Mouse (Mus musculus): ENCODE measurements at regions not wholly inside any gene's neighbourhood (a gene's known extent, or its start where the extent isn't known, plus 50 kb on each side); places are given as distances from the start of the nearest gene placed in this dataset.

- no peak for DNase-seq
These were observed 60.3 kb upstream of the Wnt4 start for GRCm38 (mm10) chr4:137216908-137217497.

DNA sequence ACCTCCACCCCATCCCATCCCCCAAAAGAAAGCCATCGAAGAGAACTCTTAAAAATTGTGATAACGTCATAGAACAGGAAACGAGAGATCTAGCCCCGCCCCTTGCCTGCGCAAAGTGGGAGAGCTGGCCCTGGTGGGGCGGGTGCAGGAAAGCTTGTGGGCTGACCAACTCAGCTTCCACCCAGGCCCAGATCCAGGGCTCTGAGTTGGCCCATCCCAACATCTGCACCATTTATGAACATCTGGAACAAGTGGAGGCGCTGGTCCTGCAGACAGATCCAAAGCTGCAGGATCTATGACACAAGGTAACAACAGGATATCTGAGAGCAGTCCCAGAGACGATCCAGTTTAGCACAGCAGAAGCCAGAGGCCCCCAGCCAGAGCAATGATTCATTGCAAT, 62.7 kb upstream of the Wnt4 start:
- DNase-seq, result no peak

- no peak for DNase-seq
These were observed 64.4 kb upstream of the Wnt4 start for GRCm38 (mm10) chr4:137212846-137213245.

DNA sequence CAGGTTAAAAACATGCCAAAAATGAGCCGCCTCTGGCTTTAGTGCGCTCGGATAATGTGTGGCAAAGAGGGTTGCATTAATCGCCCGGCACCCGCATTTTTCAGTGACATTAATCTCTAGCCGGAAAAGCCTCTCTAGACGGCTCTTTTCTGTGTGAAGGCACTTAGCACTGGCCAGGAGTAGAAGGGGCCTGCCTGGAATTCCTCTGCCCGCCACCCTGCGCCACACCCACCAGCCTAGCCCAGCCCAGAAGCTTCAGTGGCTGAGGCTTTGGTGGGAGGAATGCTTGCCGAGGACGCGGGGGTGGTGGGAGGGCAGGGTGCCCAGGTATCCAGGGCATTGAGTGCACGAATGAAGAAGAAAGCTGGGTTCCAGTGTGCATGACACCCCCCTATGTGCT, 65.2 kb upstream of the Wnt4 start:
- DNase-seq, result no peak

GRCm38 (mm10) chr4:137211288-137211687, 66.0 kb upstream of the Wnt4 start:
- no peak for DNase-seq

DNA sequence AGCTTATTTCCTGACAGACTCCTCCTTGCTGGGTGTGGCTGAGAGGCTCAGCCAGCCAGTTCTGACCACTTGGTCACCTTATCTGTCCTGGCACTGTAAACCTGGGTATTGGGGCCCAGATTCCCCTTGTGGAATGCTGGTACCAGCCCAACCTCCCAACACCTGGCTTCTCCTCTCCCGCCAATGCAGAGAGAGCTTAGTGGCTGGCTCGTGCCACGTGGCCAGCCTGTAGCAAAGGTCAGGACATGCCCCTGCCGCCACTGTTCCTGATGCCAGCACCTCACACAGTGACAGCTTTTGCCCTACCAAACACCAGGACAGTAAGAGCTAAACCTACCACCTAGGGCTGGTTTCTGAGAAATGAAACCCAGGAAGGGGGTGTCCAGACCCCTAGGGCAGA, 66.8 kb upstream of the Wnt4 start:
- no peak for DNase-seq

GRCm38 (mm10) chr4:137200968-137201367, 76.3 kb upstream of the Wnt4 start:
- DNase-seq, result no peak

- DNase-seq, result no peak
These were observed 76.9 kb upstream of the Wnt4 start for GRCm38 (mm10) chr4:137200426-137200825.

- no peak for DNase-seq
These were observed 80.8 kb upstream of the Wnt4 start for GRCm38 (mm10) chr4:137196491-137196974.

DNA sequence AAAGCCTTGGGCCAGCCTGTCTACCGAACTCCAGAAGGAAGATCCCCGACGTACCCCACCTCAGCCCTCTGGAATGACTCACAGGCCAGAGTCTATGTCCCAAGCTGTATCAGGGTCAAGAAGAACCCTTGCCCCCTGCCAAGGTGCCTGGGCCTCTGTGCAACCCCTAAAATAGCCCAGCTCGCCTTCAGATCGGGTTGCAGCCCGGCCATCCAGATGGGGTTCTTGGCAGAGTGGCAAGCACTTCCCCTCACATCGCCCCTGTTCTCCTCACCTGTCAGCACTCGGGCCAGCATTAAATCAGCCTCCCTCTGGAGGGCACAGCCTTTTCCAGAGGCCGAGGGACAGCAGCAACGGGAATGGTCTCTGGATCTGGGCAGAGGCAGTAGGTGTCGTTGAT, 83.2 kb upstream of the Wnt4 start:
- DNase-seq, result no peak

GRCm38 (mm10) chr4:137190625-137191024, 86.7 kb upstream of the Wnt4 start:
- DNase-seq, result no peak

- DNase-seq, result no peak
These were observed 87.5 kb upstream of the Wnt4 start for GRCm38 (mm10) chr4:137189801-137190200.

DNA sequence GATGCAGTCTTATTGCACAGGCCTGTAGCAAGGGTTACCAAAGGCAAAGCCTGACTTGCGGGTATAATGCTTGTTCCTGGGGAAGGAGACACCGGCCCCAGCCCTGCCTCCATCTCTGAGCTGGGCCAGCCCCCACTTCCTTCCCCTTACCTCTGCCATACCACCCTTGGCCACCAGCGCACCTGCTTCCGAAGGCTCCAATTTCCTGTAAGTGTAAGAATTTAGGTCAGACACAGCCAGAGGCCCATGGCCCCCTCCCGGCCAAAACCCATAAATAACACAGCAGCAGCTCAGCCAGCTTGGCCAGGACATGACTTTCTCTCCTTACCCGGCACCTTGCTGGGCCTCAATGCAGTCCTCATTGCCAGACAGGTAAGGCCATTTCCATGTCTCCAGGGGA, 88.2 kb upstream of the Wnt4 start:
- DNase-seq, result no peak

DNA sequence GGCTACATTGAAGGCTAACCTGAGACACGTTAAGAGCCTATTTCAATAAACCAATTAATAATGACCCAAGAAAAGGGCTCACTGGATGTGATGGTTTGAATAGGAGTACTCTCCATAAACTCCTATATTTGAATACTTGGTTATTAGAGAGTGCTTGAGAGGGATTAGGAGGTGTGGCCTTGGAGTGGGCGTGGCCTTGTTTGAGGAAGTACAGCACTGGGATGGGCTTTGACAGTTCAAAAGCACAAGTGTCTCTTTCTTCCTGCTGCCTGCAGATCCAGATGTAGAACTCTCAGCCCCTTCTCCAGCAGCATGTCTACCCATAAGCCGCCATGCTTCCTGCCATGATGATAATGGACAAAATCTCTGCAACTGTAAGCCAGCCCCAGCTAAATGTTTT, 89.7 kb upstream of the Wnt4 start:
- no peak for DNase-seq

- no peak for DNase-seq
These were observed 90.2 kb upstream of the Wnt4 start for GRCm38 (mm10) chr4:137187051-137187450.

DNA sequence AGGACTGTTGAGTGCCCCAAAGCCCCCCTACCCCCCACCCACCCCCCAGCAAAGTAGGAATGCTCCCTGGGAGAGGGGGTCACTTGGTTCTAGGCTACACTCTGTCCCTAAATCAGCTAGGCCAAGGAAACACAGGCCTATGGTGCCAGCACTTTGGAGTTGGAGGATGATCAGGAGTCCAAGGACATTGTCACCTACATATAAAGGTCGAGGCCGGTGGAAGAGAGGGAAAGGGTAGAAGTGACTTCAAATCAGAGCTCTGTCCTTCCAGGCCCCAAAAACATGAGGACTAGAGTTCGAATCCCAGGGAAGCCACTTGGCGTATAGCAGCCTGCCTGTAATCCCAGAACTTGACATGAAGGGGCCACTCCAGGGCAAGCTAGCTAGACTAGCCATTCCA, 92.3 kb upstream of the Wnt4 start:
- no peak for DNase-seq

- DNase-seq, result no peak
These were observed 94.0 kb upstream of the Wnt4 start for GRCm38 (mm10) chr4:137183181-137183850.

DNA sequence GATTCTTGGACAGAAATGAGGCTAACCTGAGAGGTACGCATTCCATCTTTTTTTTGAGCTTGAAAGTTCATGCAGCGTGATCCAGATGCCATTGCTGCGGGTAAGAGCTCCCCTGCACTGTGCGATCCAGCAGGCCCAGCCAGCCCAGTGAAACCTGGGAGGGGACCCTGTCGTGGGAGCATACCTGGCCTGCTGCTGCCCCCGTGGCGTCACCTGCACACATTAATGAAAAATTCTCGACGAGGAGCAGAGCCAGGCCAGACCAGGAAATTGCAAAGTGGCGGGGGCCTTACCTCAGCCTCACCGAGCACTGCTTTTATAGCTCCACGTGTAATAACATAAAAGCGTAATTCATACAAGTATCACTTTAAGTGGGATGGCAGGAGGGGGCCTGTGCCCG, 94.7 kb upstream of the Wnt4 start:
- DNase-seq, result no peak

DNA sequence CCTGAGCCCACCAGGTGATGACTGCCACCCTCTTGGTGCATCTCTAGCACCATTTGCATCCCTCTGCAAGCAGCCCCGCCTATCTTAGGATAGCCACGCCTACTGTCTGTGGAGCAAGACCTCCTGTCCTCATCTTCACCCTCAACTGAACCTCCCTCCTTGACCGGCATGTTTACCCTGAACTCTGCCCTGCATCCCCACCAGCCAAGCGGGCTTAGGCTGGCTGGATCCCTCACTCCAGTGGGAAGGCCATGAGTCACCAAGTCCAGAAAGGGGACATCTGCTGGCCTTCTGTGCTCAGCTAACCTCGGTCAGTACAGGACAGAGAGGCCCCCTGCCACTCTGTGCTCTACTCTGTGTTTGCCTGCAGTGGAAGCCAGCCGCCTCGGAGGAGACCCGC, 96.0 kb upstream of the Wnt4 start:
- no peak for DNase-seq

DNA sequence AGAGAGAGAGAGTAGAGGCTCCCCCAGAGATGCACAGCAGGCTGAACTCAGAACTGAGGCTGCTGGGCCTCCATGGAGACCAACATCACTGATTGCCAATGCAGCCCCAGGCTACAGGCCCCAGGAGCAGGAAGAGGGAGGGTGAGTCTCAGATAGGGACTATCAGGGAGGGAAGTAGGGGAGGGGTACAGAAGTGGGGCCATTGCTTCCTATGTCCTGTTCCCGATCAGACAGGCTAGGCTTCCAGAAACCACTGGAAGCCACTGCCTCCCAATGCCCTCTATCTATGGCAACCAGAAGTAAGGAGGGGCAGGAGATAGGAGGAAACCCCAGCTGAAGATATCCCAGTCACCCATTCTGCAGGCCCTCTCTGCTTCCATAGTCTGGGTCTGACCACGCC, 97.2 kb upstream of the Wnt4 start:
- no peak for DNase-seq

DNA sequence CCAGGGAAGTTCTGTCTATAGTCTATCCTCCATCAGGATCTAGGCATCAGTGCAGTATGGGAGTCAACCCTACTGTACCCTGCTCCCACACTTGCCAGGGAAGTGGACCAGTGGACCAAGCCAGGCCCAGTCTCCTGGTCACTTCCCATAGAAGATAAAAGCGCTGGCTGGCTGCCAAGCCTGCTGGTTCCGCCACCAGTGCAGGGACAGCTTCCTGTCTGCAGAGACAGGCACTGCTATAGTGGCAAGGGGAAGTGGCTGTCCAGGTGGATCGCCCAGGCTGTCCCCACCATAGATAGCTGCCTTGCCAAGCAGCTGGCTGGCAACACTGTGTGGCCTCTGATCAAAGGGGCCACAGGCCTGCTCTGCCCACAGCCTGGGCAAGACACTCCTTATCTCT, 98.5 kb upstream of the Wnt4 start:
- DNase-seq, result peak; percentile 61

GRCm38 (mm10) chr4:137164933-137165332, 112.4 kb upstream of the Wnt4 start:
- no peak for DNase-seq

GRCm38 (mm10) chr4:137164429-137164828, 112.9 kb upstream of the Wnt4 start:
- peak; percentile 80 for DNase-seq

DNA sequence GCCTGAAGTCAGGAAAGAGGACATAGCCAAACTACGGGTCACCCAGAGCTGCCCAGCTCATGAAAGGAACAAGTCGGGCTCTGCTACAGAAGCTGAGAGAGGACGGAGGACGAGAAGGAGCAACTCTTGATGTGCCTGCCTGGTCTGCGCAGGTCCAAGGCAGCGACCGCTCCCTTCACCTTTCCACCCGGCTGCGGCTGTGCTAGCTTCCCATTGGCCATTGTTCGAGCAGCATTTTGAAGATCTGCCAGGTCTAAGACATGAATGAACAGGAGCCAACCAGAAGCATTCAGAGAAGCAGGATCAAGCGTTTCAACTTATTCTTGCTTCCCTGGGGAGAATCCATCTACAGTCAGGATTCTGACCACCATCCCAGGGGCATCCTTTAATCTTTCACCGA, 113.3 kb upstream of the Wnt4 start:
- DNase-seq, result no peak

GRCm38 (mm10) chr4:137160526-137160925, 111.9 kb upstream of the Zbtb40 start:
- no peak for DNase-seq

Data from right cerebral cortex, postnatal 4 days (tissue).